Mouse (Mus musculus): Measurements from ENCODE around the gene Bckdk.

DNA sequence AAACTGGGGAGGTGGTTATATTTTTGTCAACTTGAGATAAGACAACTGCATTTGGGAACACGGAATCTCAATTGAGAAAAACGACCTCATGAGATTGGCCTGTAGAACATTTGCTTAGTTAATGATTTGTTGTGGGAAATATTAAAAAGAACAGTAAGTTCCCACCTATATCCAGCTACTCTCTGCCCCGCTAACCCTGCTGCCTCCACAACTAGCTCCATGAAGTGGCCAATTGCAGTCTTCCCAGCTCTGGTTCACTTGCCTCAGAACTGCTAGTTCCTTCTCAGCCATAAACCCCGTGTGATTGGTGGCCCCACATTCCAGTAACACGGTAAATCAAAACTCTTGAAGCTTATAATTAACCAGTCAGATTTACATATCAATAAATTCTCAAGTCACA is 55.5 kb downstream of the Bckdk start:
- TF ChIP-seq CTCF (IDR thresholded peaks at IDR 0.05) (no peak), POLR2A (IDR thresholded peaks at IDR 0.05; ENCODE audit: insufficient read depth, low read depth, low read length) (no peak)
